Mouse (Mus musculus): ENCODE results near the gene 4930595D18Rik.
A peak's percentile ranks its signal among the peaks of the same experiment; 100 is the strongest.

4930595D18Rik gene

GRCm38 (mm10) chr12:111134791-111135733 is 49.2 kb downstream of the 4930595D18Rik start:
- DNase-seq = peak; percentile 35 to 47

- DNase-seq = peak; percentile 52 to 58
Observed at GRCm38 (mm10) chr12:111134169-111134568, 50.1 kb downstream of the 4930595D18Rik start.

GRCm38 (mm10) chr12:111125666-111126065 is 58.6 kb downstream of the 4930595D18Rik start:
- DNase-seq = no peak

GRCm38 (mm10) chr12:111124601-111125260 is 59.6 kb downstream of the 4930595D18Rik start:
- DNase-seq = no peak

GRCm38 (mm10) chr12:111122332-111122852 is 61.9 kb downstream of the 4930595D18Rik start:
- DNase-seq = no peak

GRCm38 (mm10) chr12:111120976-111121645 is 63.2 kb downstream of the 4930595D18Rik start:
- peak; percentile 62 to 70 for DNase-seq

GRCm38 (mm10) chr12:111119506-111120085 is 64.7 kb downstream of the 4930595D18Rik start:
- peak; percentile 52 to 63 for DNase-seq

GRCm38 (mm10) chr12:111114593-111114992 is 69.7 kb downstream of the 4930595D18Rik start:
- no peak for DNase-seq

GRCm38 (mm10) chr12:111111176-111111575 is 73.1 kb downstream of the 4930595D18Rik start:
- DNase-seq = no peak

Measured in cerebellum, adult 18-20 months (tissue).